In the genomic region with DNA sequence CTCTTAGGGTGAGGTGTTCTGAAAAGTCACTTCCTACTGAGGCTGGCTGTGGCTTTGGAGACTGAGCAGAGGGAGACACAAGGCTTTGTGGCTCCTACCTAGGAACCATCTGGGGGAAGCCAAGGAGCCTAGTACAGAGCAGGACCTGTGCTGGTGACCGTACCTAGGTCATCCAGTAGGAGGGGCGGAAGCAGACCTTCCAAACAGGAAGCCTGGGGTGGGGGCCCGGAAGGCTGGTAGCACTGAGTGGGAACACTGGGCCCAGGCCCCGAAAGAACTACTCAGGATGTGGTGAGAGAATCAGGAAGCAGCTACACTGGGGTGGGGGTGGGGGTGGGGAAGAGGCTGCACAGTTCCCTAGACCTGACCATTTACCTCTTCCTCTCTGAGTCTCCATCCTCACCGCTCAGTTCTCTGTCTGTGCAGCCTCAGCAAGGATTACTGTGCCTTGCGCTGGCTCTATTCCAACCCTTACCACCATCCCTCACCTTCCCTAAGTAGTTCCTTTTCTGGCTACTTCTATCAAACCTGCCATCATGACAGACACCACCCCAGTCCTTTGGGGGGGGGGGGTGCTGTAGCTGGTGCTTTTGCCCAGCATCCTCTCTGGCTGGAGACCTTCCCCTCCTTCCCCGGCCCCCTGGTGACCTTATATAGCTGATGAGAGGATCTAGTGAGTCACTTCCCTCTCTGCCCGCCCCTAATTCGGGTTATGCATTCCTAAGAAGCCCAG, we compare ENCODE assay signal across 8 mouse cellular contexts. TPM values are rescaled to one million over a fixed set of nuclear protein-coding genes. Genes with fewer than 3 reads are reported as not detected.
DNase-seq lines count a peak whose midpoint lies in the region; TF ChIP-seq lines count a peak whose summit lies in the region.

No protein-coding gene starts in this region.

- WGBS in heart, embryonic 10.5 days = 51% methylated on average over 9 of the region's 9 CpGs
- 1% methylated on average over 9 of the region's 9 CpGs for WGBS in spleen, adult 2 months

- TF ChIP-seq POLR2A in bone marrow macrophage, adult 2 months (IDR thresholded peaks at IDR 0.05; ENCODE audit: borderline replicate concordance, low read depth, low read length) = no peak
- TF ChIP-seq POLR2A in spleen, adult 2 months (IDR thresholded peaks at IDR 0.05; ENCODE audit: low read depth, low read length) = no peak; the same call in 1 of the 2 replicates

- H3K27ac ChIP-seq in left cerebral cortex, adult 2 months = peak overlapping the region; percentile 76
- peak overlapping the region; percentile 99 for H3K27ac ChIP-seq in bone marrow macrophage, adult 2 months (ENCODE audit: insufficient read depth, low read depth, low read length)
- peak overlapping the region; percentile 93 for H3K27ac ChIP-seq in heart, embryonic 10.5 days
- H3K27ac ChIP-seq in spleen, adult 2 months (ENCODE audit: insufficient read depth, low read length) = peak overlapping the region; percentile 96

- no peaks in the 10 kb centered on the region for H3K9me3 ChIP-seq in heart, embryonic 10.5 days

- peak overlapping the region; percentile 27 for H3K4me3 ChIP-seq in left cerebral cortex, adult 2 months
- peak overlapping the region; percentile 98 for H3K4me3 ChIP-seq in bone marrow macrophage, adult 2 months (ENCODE audit: insufficient read depth, low read length)
- peak overlapping the region; percentile 71 for H3K4me3 ChIP-seq in heart, embryonic 10.5 days
- H3K4me3 ChIP-seq in spleen, adult 2 months (ENCODE audit: extremely low read depth, insufficient read depth, insufficient read length) = peak overlapping the region; percentile 97

- H3K4me1 ChIP-seq in bone marrow macrophage, adult 2 months (ENCODE audit: control insufficient read depth, insufficient read depth, low read length) = peaks cover 14% of the 10 kb centered on the region
- H3K4me1 ChIP-seq in heart, embryonic 10.5 days = peaks cover 65% of the 10 kb centered on the region
- peaks cover 13% of the 10 kb centered on the region; the same call in 1 of the 2 replicates for H3K4me1 ChIP-seq in spleen, adult 2 months (ENCODE audit: control insufficient read depth, insufficient read depth, insufficient read length)

- DNase-seq in left cerebral cortex, adult 2 months (ENCODE audit: extremely low spot score in 1 of 2, low spot score in 2 of 2) = no peak
- DNase-seq in left cerebral cortex, postnatal 25 days (ENCODE audit: low spot score in 2 of 2) = no peak
- no peak for DNase-seq in heart, embryonic 10.5 days (ENCODE audit: low spot score)
- peak; percentile 66 for DNase-seq in kidney, adult 9 months
- peak; percentile 76 for DNase-seq in lung, postnatal 14 days
- peak; percentile 48 to 83 for DNase-seq in spleen, adult 2 months (ENCODE audit: low read depth in 1 of 2, low spot score in 2 of 2)
- no peak for DNase-seq in left cerebral cortex, adult 8-10 months (ENCODE audit: low spot score in 2 of 2)

- peaks cover 49% of the 10 kb centered on the region for H3K36me3 ChIP-seq in heart, embryonic 10.5 days
- H3K36me3 ChIP-seq in spleen, adult 2 months (ENCODE audit: control insufficient read depth, insufficient read depth, low read length) = peaks cover 25% of the 10 kb centered on the region

- TF ChIP-seq CTCF in left cerebral cortex, adult 2 months (IDR thresholded peaks at IDR 0.05) = no peak; the same call in 1 of the 2 replicates
- 0 out of 2 replicates have a peak, but pooled peaks have one; percentile 7 for TF ChIP-seq CTCF in bone marrow macrophage, adult 2 months (IDR thresholded peaks at IDR 0.05; ENCODE audit: low read depth, low read length)
- TF ChIP-seq CTCF in spleen, adult 2 months (IDR thresholded peaks at IDR 0.05; ENCODE audit: extremely low read depth, insufficient read depth, insufficient read length, insufficient replicate concordance) = no peak

- intact Hi-C loops in left cerebral cortex, adult 2 months (cut with DNase I) = no loop called here
- intact Hi-C loops in left cerebral cortex, postnatal 25 days (cut with DNase I) = loop anchor here (5.0 kb wide), 1 partner anchor 133 kb away; no protein-coding TSS in a partner anchor

- no peaks in the 10 kb centered on the region for H3K27me3 ChIP-seq in heart, embryonic 10.5 days (ENCODE audit: insufficient read depth, poor library complexity, severe bottlenecking)
- no peaks in the 10 kb centered on the region for H3K27me3 ChIP-seq in spleen, adult 2 months (ENCODE audit: control insufficient read depth, insufficient read depth, low read length)

RNA-seq across cellular contexts. Expression of gene Ppp1r18, which starts 4.9 kb away (rescaled TPM):
- total RNA-seq in left cerebral cortex, adult 2 months (2021) = 10 to 100 TPM in 1 of 2 experiments, 1 to 10 TPM in 1; 8.5 to 10.8 TPM
- 1 to 10 TPM; 8.3 to 8.7 TPM for total RNA-seq in left cerebral cortex, postnatal 25 days (2021)
- 202 and 205 TPM in 2 replicates for polyA plus RNA-seq in bone marrow macrophage, adult 2 months (2012; ENCODE audit: insufficient read depth, insufficient read length, missing spikeins)
- polyA plus RNA-seq in heart, embryonic 10.5 days (2016; fragmentation: Nextera tagmentation; extraction: Ambion mirVana) = 19.9 and 22.2 TPM in 2 replicates
- 144 and 155 TPM in 2 replicates for polyA plus RNA-seq in spleen, adult 2 months (2012; rRNA removed)
- total RNA-seq in left cerebral cortex, adult 8-10 months (2022) = 10 to 100 TPM in 2 of 4 experiments, 1 to 10 TPM in 2; 9.1 to 15.0 (median 10.9) TPM

RNA-seq across cellular contexts. Expression of gene Nrm, which starts 9.2 kb away (rescaled TPM):
- total RNA-seq in left cerebral cortex, adult 2 months (2021) = 1 to 10 TPM; 2.1 to 4.1 TPM
- total RNA-seq in left cerebral cortex, postnatal 25 days (2021) = 1 to 10 TPM; 3.2 to 3.6 TPM
- polyA plus RNA-seq in bone marrow macrophage, adult 2 months (2012; ENCODE audit: insufficient read depth, insufficient read length, missing spikeins) = 31.7 and 33.1 TPM in 2 replicates
- polyA plus RNA-seq in heart, embryonic 10.5 days (2016; fragmentation: Nextera tagmentation; extraction: Ambion mirVana) = 56.5 and 58.3 TPM in 2 replicates
- polyA plus RNA-seq in spleen, adult 2 months (2012; rRNA removed) = 58.5 and 84.2 TPM in 2 replicates
- total RNA-seq in left cerebral cortex, adult 8-10 months (2022) = 1 to 10 TPM; 2.6 to 3.4 (median 3.0) TPM

RNA-seq across cellular contexts. Expression of gene Dhx16, which starts 9.3 kb away (rescaled TPM):
- 10 to 100 TPM; 30.0 to 39.7 TPM for total RNA-seq in left cerebral cortex, adult 2 months (2021)
- total RNA-seq in left cerebral cortex, postnatal 25 days (2021) = 10 to 100 TPM; 29.5 to 32.4 TPM
- 57.5 and 77.6 TPM in 2 replicates for polyA plus RNA-seq in bone marrow macrophage, adult 2 months (2012; ENCODE audit: insufficient read depth, insufficient read length, missing spikeins)
- 34.8 and 44.5 TPM in 2 replicates for polyA plus RNA-seq in heart, embryonic 10.5 days (2016; fragmentation: Nextera tagmentation; extraction: Ambion mirVana)
- 79.1 and 85.7 TPM in 2 replicates for polyA plus RNA-seq in spleen, adult 2 months (2012; rRNA removed)
- 10 to 100 TPM; 28.1 to 30.6 (median 29.0) TPM for total RNA-seq in left cerebral cortex, adult 8-10 months (2022)

RNA-seq across cellular contexts. Expression of gene 2310061I04Rik, which starts 26.9 kb away (rescaled TPM):
- total RNA-seq in left cerebral cortex, adult 2 months (2021) = 10 to 100 TPM; 58.9 to 59.3 TPM
- 10 to 100 TPM; 55.4 to 59.6 TPM for total RNA-seq in left cerebral cortex, postnatal 25 days (2021)
- polyA plus RNA-seq in bone marrow macrophage, adult 2 months (2012; ENCODE audit: insufficient read depth, insufficient read length, missing spikeins) = 36.9 and 39.3 TPM in 2 replicates
- 23.8 and 26.7 TPM in 2 replicates for polyA plus RNA-seq in heart, embryonic 10.5 days (2016; fragmentation: Nextera tagmentation; extraction: Ambion mirVana)
- polyA plus RNA-seq in spleen, adult 2 months (2012; rRNA removed) = 35.4 and 39.9 TPM in 2 replicates
- 10 to 100 TPM; 40.3 to 63.3 (median 51.9) TPM for total RNA-seq in left cerebral cortex, adult 8-10 months (2022)

RNA-seq across cellular contexts. Expression of gene Mdc1, which starts 29.0 kb away (rescaled TPM):
- 10 to 100 TPM; 14.6 to 17.8 TPM for total RNA-seq in left cerebral cortex, adult 2 months (2021)
- 10 to 100 TPM in 1 of 2 experiments, 1 to 10 TPM in 1; 9.7 to 12.0 TPM for total RNA-seq in left cerebral cortex, postnatal 25 days (2021)
- polyA plus RNA-seq in bone marrow macrophage, adult 2 months (2012; ENCODE audit: insufficient read depth, insufficient read length, missing spikeins) = 16.1 and 17.7 TPM in 2 replicates
- polyA plus RNA-seq in heart, embryonic 10.5 days (2016; fragmentation: Nextera tagmentation; extraction: Ambion mirVana) = 25.3 and 29.1 TPM in 2 replicates
- polyA plus RNA-seq in spleen, adult 2 months (2012; rRNA removed) = 10.8 and 11.6 TPM in 2 replicates
- total RNA-seq in left cerebral cortex, adult 8-10 months (2022) = 10 to 100 TPM; 13.8 to 21.2 (median 18.2) TPM

Comparison
In these comparisons a context has a peak if more than half of its experiments do, and no peak if none do; other contexts are left out.
1. DNase-seq: peak in kidney, adult 9 months (single experiment), lung, postnatal 14 days (single experiment) and spleen, adult 2 months (2 of 2); none in left cerebral cortex, adult 2 months (0 of 2), left cerebral cortex, postnatal 25 days (0 of 2), heart, embryonic 10.5 days (single experiment) and left cerebral cortex, adult 8-10 months (0 of 2).
2. H3K4me3 ChIP-seq: peak in every context shown above with its lines; median percentile 98 in bone marrow macrophage, adult 2 months; 97 in spleen, adult 2 months; 71 in heart, embryonic 10.5 days; 27 in left cerebral cortex, adult 2 months.
3. Peak in every context shown above with its lines, with median percentiles within 50 percentile points of each other: H3K27ac ChIP-seq.